Mouse (Mus musculus) lung, embryonic 16.5 days (tissue): ENCODE measurements around the gene Mrs2. TPM values are rescaled to one million over a fixed set of nuclear protein-coding genes. Genes with fewer than 3 reads are reported as not detected.

ENCODE experiments used
- ATAC-seq: fragments of 200-750 bp; cut with Nextera tagmentation; 2 replicates; pipeline ENCODE4 v1.8.0; 2017; ENCODE audit warnings: low read depth, mild to moderate bottlenecking, moderate library complexity
- H3K27ac ChIP-seq: fragments of 300-500 bp; sonication (generic); 2 replicates; pipeline ENCODE4 v1.5.1; 2014; ENCODE audit warnings: mild to moderate bottlenecking, control low read depth, low read length
- H3K27me3 ChIP-seq: fragments of 300-500 bp; sonication (generic); 2 replicates; pipeline ENCODE4 v1.6.1; 2014; ENCODE audit warnings: low read depth, low read length, mixed read lengths; ENCODE audit not compliant: control insufficient read depth, insufficient read depth
- H3K36me3 ChIP-seq: fragments of 300-500 bp; sonication (generic); 2 replicates; pipeline ENCODE4 v1.6.1; 2014; ENCODE audit warnings: low read length; ENCODE audit not compliant: control insufficient read depth, insufficient read depth
- H3K4me1 ChIP-seq: fragments of 300-500 bp; sonication (generic); replicated peaks from 2 replicates; pipeline ENCODE4 v1.6.1; 2014; ENCODE audit warnings: low read length, mixed read lengths; ENCODE audit not compliant: control insufficient read depth, insufficient read depth
- H3K4me2 ChIP-seq: fragments of 300-500 bp; sonication (generic); 2 replicates; pipeline ENCODE4 v1.6.1; 2014; ENCODE audit warnings: low read depth, low read length, control low read depth
- H3K4me3 ChIP-seq: fragments of 300-500 bp; sonication (generic); 2 replicates; pipeline ENCODE4 v1.5.1; 2014; ENCODE audit warnings: mild to moderate bottlenecking, low read length, control low read depth
- H3K9ac ChIP-seq: fragments of 300-500 bp; sonication (generic); 2 replicates; pipeline ENCODE4 v1.6.1; 2014; ENCODE audit warnings: low read length, control low read depth
- H3K9me3 ChIP-seq: fragments of 300-500 bp; sonication (generic); 2 replicates; pipeline ENCODE4 v1.6.1; 2016; ENCODE audit warnings: low read length; ENCODE audit not compliant: control insufficient read depth
- WGBS: fragments of 180-500 bp; shearing (Covaris S2); extraction: QIAGEN DNeasy Blood & Tissue Kit; methylation state at CpG from one replicate; pipeline ENCODE4 v1.1.7; 2014; 5-methylcytosine and 5-hydroxymethylcytosine counted together
- polyA plus RNA-seq: library from polyadenylated mRNA; unstranded; fragments of >200 nt; fragmentation: Nextera tagmentation; extraction: Ambion mirVana; gene quantifications from 2 replicates; pipeline ENCODE4 v1.2.1, GENCODE M21; 2015

The Mrs2 gene
- polyA plus RNA-seq, 1 experiment from 2014 or later: 14.3 TPM

GRCm38 (mm10) chr13:24965130-24965845 lies 54.9 kb downstream of the Mrs2 start:
- H3K27ac ChIP-seq: no peak overlapping the region
- peaks cover 9% of the 10 kb centered on the region; the same call in 1 of the 2 replicates for H3K4me1 ChIP-seq
- H3K4me3 ChIP-seq: peak overlapping the region; percentile 47
- peak overlapping the region; percentile 59 for H3K4me2 ChIP-seq
- H3K27me3 ChIP-seq: no peaks in the 10 kb centered on the region
- H3K9ac ChIP-seq: peak overlapping the region; percentile 44
- 11% methylated on average over 15 of the region's 15 CpGs for WGBS
- H3K9me3 ChIP-seq: no peaks in the 10 kb centered on the region
- ATAC-seq: peak; percentile 59; the same call in 1 of the 2 replicates
- H3K36me3 ChIP-seq: no peaks in the 10 kb centered on the region

GRCm38 (mm10) chr13:24962119-24962518 lies 58.1 kb downstream of the Mrs2 start:
- no peak overlapping the region for H3K27ac ChIP-seq
- 82% methylated on average over 8 of the region's 8 CpGs for WGBS
- ATAC-seq: no peak

GRCm38 (mm10) chr13:24960084-24960483 lies 60.1 kb downstream of the Mrs2 start:
- Histone ChIP-seq H3K9ac (no peak overlapping the region), H3K4me2 (no peak overlapping the region), H3K4me1 (0 out of 2 replicates have a peak, but pooled peaks cover under 1% of the 10 kb centered on the region), H3K27me3 (no peaks in the 10 kb centered on the region), H3K27ac (no peak overlapping the region), H3K36me3 (no peaks in the 10 kb centered on the region), H3K4me3 (no peak overlapping the region), H3K9me3 (no peaks in the 10 kb centered on the region)
- no peak for ATAC-seq
- WGBS: 68% methylated on average over 3 of the region's 3 CpGs

More at GRCm38 (mm10) chr13:24962119-24962518, 58.1 kb downstream of the Mrs2 start:
- no peak overlapping the region for H3K4me2 ChIP-seq
- no peak overlapping the region for H3K4me3 ChIP-seq
- H3K36me3 ChIP-seq: no peaks in the 10 kb centered on the region
- no peaks in the 10 kb centered on the region for H3K27me3 ChIP-seq
- H3K4me1 ChIP-seq: peaks cover 9% of the 10 kb centered on the region; the same call in 1 of the 2 replicates
- no peaks in the 10 kb centered on the region for H3K9me3 ChIP-seq
- no peak overlapping the region for H3K9ac ChIP-seq

- Histone ChIP-seq H3K27me3 (no peaks in the 10 kb centered on the region), H3K4me2 (no peak overlapping the region), H3K9ac (no peak overlapping the region), H3K4me3 (no peak overlapping the region), H3K27ac (no peak overlapping the region), H3K4me1 (no peaks in the 10 kb centered on the region), H3K9me3 (no peaks in the 10 kb centered on the region), H3K36me3 (no peaks in the 10 kb centered on the region)
- ATAC-seq: no peak
- WGBS: 87% methylated on average over 11 of the region's 11 CpGs
Measured at GRCm38 (mm10) chr13:24958671-24959070, 61.5 kb downstream of the Mrs2 start.

GRCm38 (mm10) chr13:24955500-24955899 lies 64.7 kb downstream of the Mrs2 start:
- no peak overlapping the region for H3K4me3 ChIP-seq
- peak; percentile 84 for ATAC-seq
- WGBS: 7% methylated on average over 10 of the region's 10 CpGs

GRCm38 (mm10) chr13:24955091-24955490 lies 65.1 kb downstream of the Mrs2 start:
- Histone ChIP-seq H3K4me2 (no peak overlapping the region), H3K9ac (no peak overlapping the region), H3K4me3 (no peak overlapping the region), H3K4me1 (no peaks in the 10 kb centered on the region; the same call in 1 of the 2 replicates), H3K36me3 (no peaks in the 10 kb centered on the region), H3K27me3 (no peaks in the 10 kb centered on the region), H3K27ac (no peak overlapping the region), H3K9me3 (no peaks in the 10 kb centered on the region)
- ATAC-seq: no peak
- WGBS: 33% methylated on average over 11 of the region's 11 CpGs

More at GRCm38 (mm10) chr13:24955500-24955899, 64.7 kb downstream of the Mrs2 start:
- Histone ChIP-seq H3K9ac (no peak overlapping the region), H3K36me3 (no peaks in the 10 kb centered on the region), H3K4me2 (no peak overlapping the region), H3K27me3 (no peaks in the 10 kb centered on the region), H3K27ac (0 out of 2 replicates have a peak overlapping the region, but pooled peaks have one; percentile 3), H3K4me1 (no peaks in the 10 kb centered on the region; the same call in 1 of the 2 replicates), H3K9me3 (no peaks in the 10 kb centered on the region)

- 57% methylated on average over 7 of the region's 7 CpGs for WGBS
- Histone ChIP-seq H3K4me1 (no peaks in the 10 kb centered on the region; the same call in 1 of the 2 replicates), H3K27me3 (no peaks in the 10 kb centered on the region), H3K9me3 (no peaks in the 10 kb centered on the region), H3K4me3 (no peak overlapping the region), H3K27ac (no peak overlapping the region), H3K9ac (no peak overlapping the region), H3K4me2 (no peak overlapping the region), H3K36me3 (no peaks in the 10 kb centered on the region)
- no peak for ATAC-seq
Measured at GRCm38 (mm10) chr13:24952659-24953058, 67.5 kb downstream of the Mrs2 start.

GRCm38 (mm10) chr13:24948870-24949269 lies 71.3 kb downstream of the Mrs2 start:
- Histone ChIP-seq H3K9ac (no peak overlapping the region), H3K4me3 (no peak overlapping the region), H3K27me3 (no peaks in the 10 kb centered on the region), H3K9me3 (no peaks in the 10 kb centered on the region), H3K36me3 (no peaks in the 10 kb centered on the region), H3K4me1 (no peaks in the 10 kb centered on the region; the same call in 1 of the 2 replicates), H3K27ac (no peak overlapping the region), H3K4me2 (no peak overlapping the region)
- 84% methylated on average over 6 of the region's 6 CpGs for WGBS
- ATAC-seq: no peak

- ATAC-seq: no peak
- H3K9me3 ChIP-seq: no peaks in the 10 kb centered on the region
- H3K4me3 ChIP-seq: no peak overlapping the region
- WGBS: 63% methylated on average over 5 of the region's 5 CpGs
- H3K27ac ChIP-seq: no peak overlapping the region
- H3K4me1 ChIP-seq: no peaks in the 10 kb centered on the region; the same call in 1 of the 2 replicates
- H3K36me3 ChIP-seq: no peaks in the 10 kb centered on the region
- no peak overlapping the region for H3K9ac ChIP-seq
- no peak overlapping the region for H3K4me2 ChIP-seq
- no peaks in the 10 kb centered on the region for H3K27me3 ChIP-seq
Measured at GRCm38 (mm10) chr13:24947158-24947557, 73.0 kb downstream of the Mrs2 start.
